Mouse (Mus musculus) kidney, adult 2 months (tissue): ENCODE data around the gene Pde4d.
A peak's percentile ranks its signal among the peaks of the same experiment; 100 is the strongest.

Source experiments
- CTCF ChIP-seq: fragments of 200-500 bp; conservative IDR thresholded peaks from 2 replicates; pipeline ENCODE4 v1.5.1; 2011; ENCODE audit warnings: low read depth, mild to moderate bottlenecking, control low read depth, low read length, moderate library complexity, mixed read lengths; ENCODE audit not compliant: insufficient read depth, insufficient read length
- POLR2A ChIP-seq: fragments of 200-500 bp; IDR thresholded peaks from one replicate; pipeline ENCODE4 v1.6.1; 2011; ENCODE audit warnings: low read depth, low read length, control low read depth

GRCm38 (mm10) chr13:109343596-109343995 lies 893.8 kb downstream of the Pde4d start:
- peak; percentile 96 for TF ChIP-seq CTCF
- no peak for TF ChIP-seq POLR2A
